Mouse (Mus musculus): ENCODE results near the gene Nell2. TPM values are rescaled to one million over a fixed set of nuclear protein-coding genes. Genes with fewer than 3 reads are reported as not detected.

The Nell2 gene
- polyA plus RNA-seq, 1 experiment from 2014 or later, result 1.7 TPM

DNA sequence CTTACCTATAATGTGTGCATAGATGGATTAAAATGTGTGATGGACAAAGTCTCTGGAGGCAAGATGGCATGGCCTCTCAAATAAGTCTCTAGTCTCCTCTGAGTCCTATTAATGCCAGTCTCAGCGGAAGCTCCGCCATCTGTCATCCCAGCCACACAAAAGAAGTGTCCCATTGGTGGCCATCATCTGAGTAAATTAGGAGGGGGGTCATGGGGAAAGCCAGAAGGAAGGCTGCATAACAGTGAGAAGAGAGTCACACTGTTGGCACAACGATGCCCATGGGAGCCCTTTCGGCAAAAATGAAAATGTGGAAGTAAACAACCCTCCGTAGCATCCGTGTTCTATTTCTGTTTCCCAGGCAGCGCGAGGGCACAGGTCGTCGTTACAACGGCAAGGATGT, 446.7 kb downstream of the Nell2 start:
- no peaks in the 10 kb centered on the region for H3K27me3 ChIP-seq (replicated peaks)
- H3K36me3 ChIP-seq, result no peaks in the 10 kb centered on the region
- no peak overlapping the region for H3K4me2 ChIP-seq
- ATAC-seq (ENCODE audit: extremely low read depth, insufficient number of reproducible peaks, low FRiP score, low TSS enrichment), result no peak
- H3K9ac ChIP-seq, result no peak overlapping the region
- no peak overlapping the region for H3K27ac ChIP-seq (replicated peaks)
- no peaks in the 10 kb centered on the region for H3K4me1 ChIP-seq
- 93% methylated on average over 11 of the region's 11 CpGs for WGBS
- H3K4me3 ChIP-seq, result no peak overlapping the region
- no peaks in the 10 kb centered on the region; the same call in 1 of the 2 replicates for H3K9me3 ChIP-seq

DNA sequence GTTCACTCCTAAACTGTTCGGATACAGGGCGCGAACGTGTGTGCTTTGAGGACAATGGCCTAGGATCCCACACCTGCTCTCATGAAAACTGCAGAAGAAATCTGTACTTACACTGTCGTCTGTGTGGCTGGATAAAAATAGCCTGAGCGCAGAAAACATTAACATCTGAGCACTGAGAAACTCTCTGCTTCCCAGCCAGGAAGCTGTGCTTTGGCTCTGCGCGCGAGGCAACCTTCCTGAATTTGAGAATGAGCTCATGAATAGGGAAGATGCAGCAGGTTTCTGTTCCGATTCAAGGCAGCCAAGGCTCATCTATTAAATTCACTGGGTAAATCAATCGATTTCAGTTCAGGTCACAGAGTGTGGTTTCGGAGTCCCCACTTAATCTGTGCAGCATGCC, 453.0 kb downstream of the Nell2 start:
- Histone ChIP-seq H3K27ac (replicated peaks) (no peak overlapping the region), H3K4me3 (no peak overlapping the region), H3K4me1 (no peaks in the 10 kb centered on the region), H3K27me3 (replicated peaks) (no peaks in the 10 kb centered on the region), H3K9me3 (no peaks in the 10 kb centered on the region; the same call in 1 of the 2 replicates), H3K9ac (no peak overlapping the region), H3K36me3 (no peaks in the 10 kb centered on the region), H3K4me2 (no peak overlapping the region)
- WGBS, result 78% methylated on average over 12 of the region's 12 CpGs
- ATAC-seq (ENCODE audit: extremely low read depth, insufficient number of reproducible peaks, low FRiP score, low TSS enrichment), result no peak

DNA sequence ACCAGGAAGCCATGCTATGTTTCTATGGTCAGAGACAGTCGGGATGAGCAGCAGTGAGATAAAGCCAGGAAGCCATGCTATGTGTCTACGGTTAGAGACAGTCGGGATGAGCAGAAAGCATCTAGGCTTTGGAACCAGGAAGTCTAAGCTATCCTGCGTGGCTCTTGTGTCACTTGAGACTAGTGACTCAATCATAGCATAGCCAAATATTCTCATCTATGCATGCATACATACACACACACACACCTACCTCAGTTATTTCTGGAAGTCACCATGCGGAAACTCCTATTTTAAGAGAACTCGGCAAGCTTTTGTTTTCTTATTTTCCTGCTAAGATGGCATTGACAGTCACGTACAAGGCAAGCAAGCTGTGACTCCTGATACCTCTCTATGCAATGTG, 457.5 kb downstream of the Nell2 start:
- H3K9me3 ChIP-seq, result no peaks in the 10 kb centered on the region
- no peak overlapping the region for H3K4me2 ChIP-seq
- WGBS, result 80% methylated on average over 7 of the region's 7 CpGs
- H3K27me3 ChIP-seq (replicated peaks), result no peaks in the 10 kb centered on the region
- no peaks in the 10 kb centered on the region for H3K36me3 ChIP-seq
- no peak for ATAC-seq (ENCODE audit: extremely low read depth, insufficient number of reproducible peaks, low FRiP score, low TSS enrichment)
- H3K4me1 ChIP-seq, result no peaks in the 10 kb centered on the region
- no peak overlapping the region for H3K4me3 ChIP-seq
- H3K9ac ChIP-seq, result no peak overlapping the region
- H3K27ac ChIP-seq (replicated peaks), result no peak overlapping the region

DNA sequence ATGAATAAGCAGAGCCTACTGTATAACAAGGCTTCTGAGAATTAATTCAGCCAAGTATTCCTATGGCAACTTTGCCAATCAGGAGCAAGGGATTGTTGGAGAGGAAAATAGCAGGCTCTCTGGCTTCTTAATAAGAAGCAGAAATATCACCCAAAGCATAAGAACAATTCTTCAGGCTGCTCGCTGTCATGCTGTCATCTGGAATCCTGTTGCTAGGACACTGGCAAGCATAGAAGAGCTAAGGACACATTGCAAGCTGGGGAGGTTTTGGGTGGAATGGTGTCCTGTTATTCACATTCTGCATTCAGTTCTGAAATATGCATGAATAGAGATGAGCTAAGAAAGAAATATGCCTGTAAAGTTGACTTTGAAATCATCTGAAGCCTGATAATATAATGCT, 459.6 kb downstream of the Nell2 start:
- no peak overlapping the region for H3K4me2 ChIP-seq
- H3K9ac ChIP-seq, result no peak overlapping the region
- no peak overlapping the region for H3K4me3 ChIP-seq
- H3K4me1 ChIP-seq, result no peaks in the 10 kb centered on the region
- no peaks in the 10 kb centered on the region for H3K36me3 ChIP-seq
- no peak overlapping the region for H3K27ac ChIP-seq (replicated peaks)
- H3K27me3 ChIP-seq (replicated peaks), result no peaks in the 10 kb centered on the region
- ATAC-seq (ENCODE audit: extremely low read depth, insufficient number of reproducible peaks, low FRiP score, low TSS enrichment), result no peak
- WGBS, result 69% methylated on average over 1 of the region's 1 CpGs
- no peaks in the 10 kb centered on the region for H3K9me3 ChIP-seq

GRCm38 (mm10) chr15:95068023-95068422, 460.3 kb downstream of the Nell2 start:
- H3K36me3 ChIP-seq, result no peaks in the 10 kb centered on the region
- H3K9me3 ChIP-seq, result no peaks in the 10 kb centered on the region
- no peak overlapping the region for H3K4me2 ChIP-seq
- H3K4me1 ChIP-seq, result no peaks in the 10 kb centered on the region
- ATAC-seq (ENCODE audit: extremely low read depth, insufficient number of reproducible peaks, low FRiP score, low TSS enrichment), result no peak
- no peak overlapping the region for H3K9ac ChIP-seq
- 77% methylated on average over 1 of the region's 1 CpGs for WGBS
- no peaks in the 10 kb centered on the region for H3K27me3 ChIP-seq (replicated peaks)
- H3K27ac ChIP-seq (replicated peaks), result no peak overlapping the region
- no peak overlapping the region for H3K4me3 ChIP-seq

- 81% methylated on average over 8 of the region's 8 CpGs for WGBS
- no peak for ATAC-seq (ENCODE audit: extremely low read depth, insufficient number of reproducible peaks, low FRiP score, low TSS enrichment)
- Histone ChIP-seq H3K36me3 (no peaks in the 10 kb centered on the region), H3K9me3 (no peaks in the 10 kb centered on the region), H3K27ac (replicated peaks) (no peak overlapping the region), H3K9ac (no peak overlapping the region), H3K4me3 (no peak overlapping the region), H3K27me3 (replicated peaks) (no peaks in the 10 kb centered on the region), H3K4me2 (no peak overlapping the region), H3K4me1 (no peaks in the 10 kb centered on the region)
These were observed 473.2 kb downstream of the Nell2 start for GRCm38 (mm10) chr15:95055081-95055650.

DNA sequence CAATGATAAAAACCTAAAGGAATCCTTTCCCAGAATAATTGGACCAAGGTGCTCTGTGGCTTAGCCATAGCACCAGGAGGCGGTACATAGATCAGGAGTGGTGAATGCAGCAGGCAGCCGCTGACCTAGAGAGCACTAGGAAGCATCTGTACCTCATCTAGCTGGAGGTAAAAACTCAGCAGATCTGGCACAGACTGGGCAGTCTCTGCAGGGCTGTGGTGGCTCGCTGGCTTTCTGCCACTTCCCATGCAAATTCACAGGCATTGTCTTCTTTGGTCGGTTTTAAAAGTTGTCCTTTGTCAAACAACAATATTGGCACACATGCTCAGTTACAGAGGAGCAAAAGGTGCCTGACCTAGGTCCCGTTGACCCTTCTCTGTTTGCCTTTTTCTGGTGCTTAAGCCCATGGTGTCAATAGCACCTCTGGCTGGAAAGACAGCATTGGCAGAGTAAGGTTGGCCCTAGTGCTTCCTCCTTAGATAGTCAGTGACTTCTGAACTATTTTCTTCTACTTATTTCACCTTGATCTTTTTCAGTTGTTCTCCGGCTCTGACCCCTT, 479.1 kb downstream of the Nell2 start:
- H3K36me3 ChIP-seq, result no peaks in the 10 kb centered on the region

GRCm38 (mm10) chr15:95047486-95047885, 480.9 kb downstream of the Nell2 start:
- Histone ChIP-seq H3K4me2 (no peak overlapping the region), H3K36me3 (no peaks in the 10 kb centered on the region), H3K9ac (no peak overlapping the region), H3K27ac (replicated peaks) (no peak overlapping the region), H3K4me3 (no peak overlapping the region), H3K4me1 (no peaks in the 10 kb centered on the region), H3K9me3 (no peaks in the 10 kb centered on the region), H3K27me3 (replicated peaks) (no peaks in the 10 kb centered on the region)
- 88% methylated on average over 2 of the region's 2 CpGs for WGBS
- ATAC-seq (ENCODE audit: extremely low read depth, insufficient number of reproducible peaks, low FRiP score, low TSS enrichment), result no peak

More for the DNA sequence above, 479.1 kb downstream of the Nell2 start:
- no peak for ATAC-seq (ENCODE audit: extremely low read depth, insufficient number of reproducible peaks, low FRiP score, low TSS enrichment)
- no peak overlapping the region for H3K9ac ChIP-seq
- no peak overlapping the region for H3K4me3 ChIP-seq
- no peaks in the 10 kb centered on the region for H3K4me1 ChIP-seq
- no peak overlapping the region for H3K27ac ChIP-seq (replicated peaks)
- 71% methylated on average over 6 of the region's 6 CpGs for WGBS
- H3K4me2 ChIP-seq, result no peak overlapping the region
- no peaks in the 10 kb centered on the region for H3K27me3 ChIP-seq (replicated peaks)
- H3K9me3 ChIP-seq, result no peaks in the 10 kb centered on the region

DNA sequence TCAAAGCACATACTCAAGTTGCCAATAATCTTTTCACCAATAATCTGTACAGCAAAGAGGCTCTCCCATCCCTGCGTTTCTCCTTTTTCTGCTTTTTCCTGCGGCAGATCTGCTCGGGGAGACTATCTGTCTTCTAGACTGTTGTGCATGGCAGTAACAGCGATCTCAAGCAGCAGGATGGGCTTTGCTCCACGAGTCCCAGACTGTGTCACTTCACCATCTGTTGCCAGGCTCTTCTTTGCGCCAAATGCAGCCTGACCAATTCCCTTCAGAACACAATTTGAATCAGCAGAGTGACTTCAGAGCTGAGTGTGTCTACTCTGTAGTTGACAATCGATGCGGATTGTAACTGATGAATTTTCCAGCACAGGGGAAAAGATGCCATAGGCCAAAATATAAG, 484.3 kb downstream of the Nell2 start:
- Histone ChIP-seq H3K4me3 (no peak overlapping the region), H3K9ac (no peak overlapping the region), H3K9me3 (no peaks in the 10 kb centered on the region), H3K36me3 (no peaks in the 10 kb centered on the region), H3K27me3 (replicated peaks) (no peaks in the 10 kb centered on the region), H3K4me1 (no peaks in the 10 kb centered on the region), H3K4me2 (no peak overlapping the region), H3K27ac (replicated peaks) (no peak overlapping the region)
- WGBS, result 75% methylated on average over 8 of the region's 8 CpGs
- no peak for ATAC-seq (ENCODE audit: extremely low read depth, insufficient number of reproducible peaks, low FRiP score, low TSS enrichment)

DNA sequence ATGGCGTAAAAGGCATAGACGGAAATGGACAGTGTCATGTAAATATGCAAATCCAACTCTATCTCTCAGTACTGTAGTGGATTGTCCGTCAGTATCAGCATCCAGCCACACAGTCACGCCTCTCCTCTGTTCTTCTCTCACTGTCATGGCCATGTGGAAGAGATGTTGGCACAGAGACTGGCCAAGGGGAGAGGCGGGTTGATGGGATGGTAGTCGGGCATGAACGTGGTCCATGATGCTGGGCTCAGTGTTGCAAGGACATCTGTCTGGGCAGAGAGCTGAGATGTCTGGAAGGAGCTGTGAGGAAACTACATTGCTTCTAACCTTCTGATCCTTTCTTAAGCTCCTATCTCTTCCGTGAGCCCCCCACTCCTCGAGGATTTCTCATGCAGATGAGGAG, 485.9 kb downstream of the Nell2 start:
- no peaks in the 10 kb centered on the region for H3K27me3 ChIP-seq (replicated peaks)
- H3K9me3 ChIP-seq, result no peaks in the 10 kb centered on the region
- no peak overlapping the region for H3K27ac ChIP-seq (replicated peaks)
- no peak overlapping the region for H3K4me3 ChIP-seq
- no peak for ATAC-seq (ENCODE audit: extremely low read depth, insufficient number of reproducible peaks, low FRiP score, low TSS enrichment)
- H3K9ac ChIP-seq, result no peak overlapping the region
- 67% methylated on average over 9 of the region's 9 CpGs for WGBS
- no peaks in the 10 kb centered on the region for H3K4me1 ChIP-seq
- H3K36me3 ChIP-seq, result no peaks in the 10 kb centered on the region
- no peak overlapping the region for H3K4me2 ChIP-seq

DNA sequence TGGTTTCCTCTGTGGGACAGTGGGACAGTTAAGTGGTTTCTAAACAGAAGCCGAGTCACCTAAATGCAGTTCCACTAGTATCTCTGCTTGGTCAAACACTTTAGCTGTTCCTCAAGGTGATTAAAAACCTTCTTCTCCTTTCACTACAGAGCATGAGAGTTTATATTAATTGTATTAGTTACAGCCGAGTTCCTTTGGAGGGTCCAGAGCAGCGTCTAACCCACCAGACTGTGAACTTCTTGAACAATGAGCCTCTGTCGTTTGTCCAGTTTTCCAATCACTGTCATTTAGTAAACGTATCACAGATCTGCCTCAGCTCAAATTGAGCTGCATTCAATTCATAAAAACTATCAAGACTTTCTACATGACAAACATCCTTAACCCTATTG, 498.9 kb downstream of the Nell2 start:
- Histone ChIP-seq H3K4me3 (no peak overlapping the region), H3K27me3 (replicated peaks) (no peaks in the 10 kb centered on the region), H3K4me2 (no peak overlapping the region), H3K9me3 (no peaks in the 10 kb centered on the region), H3K36me3 (no peaks in the 10 kb centered on the region), H3K4me1 (no peaks in the 10 kb centered on the region), H3K9ac (no peak overlapping the region), H3K27ac (replicated peaks) (no peak overlapping the region)
- 72% methylated on average over 5 of the region's 5 CpGs for WGBS
- ATAC-seq (ENCODE audit: extremely low read depth, insufficient number of reproducible peaks, low FRiP score, low TSS enrichment), result no peak

- no peak overlapping the region for H3K27ac ChIP-seq (replicated peaks)
- no peak overlapping the region for H3K4me3 ChIP-seq
- no peaks in the 10 kb centered on the region for H3K27me3 ChIP-seq (replicated peaks)
- ATAC-seq (ENCODE audit: extremely low read depth, insufficient number of reproducible peaks, low FRiP score, low TSS enrichment), result no peak
- H3K9ac ChIP-seq, result no peak overlapping the region
- 75% methylated on average over 13 of the region's 13 CpGs for WGBS
- H3K9me3 ChIP-seq, result no peaks in the 10 kb centered on the region
- H3K36me3 ChIP-seq, result no peaks in the 10 kb centered on the region
- H3K4me2 ChIP-seq, result no peak overlapping the region
- H3K4me1 ChIP-seq, result no peaks in the 10 kb centered on the region
These were observed 499.4 kb downstream of the Nell2 start for GRCm38 (mm10) chr15:95028862-95029486.

Data from heart, embryonic 13.5 days (tissue).